Mouse (Mus musculus) embryo, embryonic 10 days (tissue): ENCODE measurements at regions not wholly inside any gene's neighbourhood (a gene's known extent, or its start where the extent isn't known, plus 50 kb on each side); places are given as distances from the start of the nearest gene placed in this dataset.

Experiments used
- DNase-seq: peaks from one replicate; pipeline ENCODE4 v3.0.0-alpha.2; 2015; ENCODE audit warnings: low spot score

DNA sequence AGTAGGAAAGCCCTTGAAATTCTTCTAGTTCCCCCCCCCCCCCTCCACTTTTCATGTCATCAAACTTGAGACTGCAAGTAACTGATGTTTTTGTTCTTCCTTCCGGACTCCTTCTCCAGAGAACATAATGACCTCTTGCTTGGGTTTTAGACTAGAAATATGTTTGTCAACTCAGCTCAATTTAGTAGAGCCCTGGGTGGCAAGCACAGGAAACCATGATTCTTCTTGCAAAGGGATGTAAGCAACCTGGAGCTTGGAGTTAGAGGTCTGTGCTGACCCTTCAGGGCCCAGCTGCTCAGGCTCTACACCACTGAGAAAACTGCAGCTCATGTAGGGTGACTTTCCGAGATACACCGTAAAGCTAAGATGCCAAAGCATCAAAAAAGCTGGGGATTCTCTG lies 127.2 kb upstream of the Meis1 start:
- no peak for DNase-seq

- no peak for DNase-seq
Measured at GRCm38 (mm10) chr11:19151026-19151425, 132.2 kb upstream of the Meis1 start.

GRCm38 (mm10) chr11:19153714-19154113 lies 134.9 kb upstream of the Meis1 start:
- DNase-seq = no peak

GRCm38 (mm10) chr11:19154813-19155616 lies 136.2 kb upstream of the Meis1 start:
- no peak for DNase-seq

GRCm38 (mm10) chr11:19155617-19155983 lies 136.8 kb upstream of the Meis1 start:
- DNase-seq = no peak

- no peak for DNase-seq
Measured at GRCm38 (mm10) chr11:19160227-19160626, 141.4 kb upstream of the Meis1 start.

GRCm38 (mm10) chr11:19160669-19161068 lies 141.9 kb upstream of the Meis1 start:
- DNase-seq = no peak

GRCm38 (mm10) chr11:19170938-19171337 lies 152.2 kb upstream of the Meis1 start:
- no peak for DNase-seq

- no peak for DNase-seq
Measured at GRCm38 (mm10) chr11:19174305-19175017, 155.7 kb upstream of the Meis1 start.

DNA sequence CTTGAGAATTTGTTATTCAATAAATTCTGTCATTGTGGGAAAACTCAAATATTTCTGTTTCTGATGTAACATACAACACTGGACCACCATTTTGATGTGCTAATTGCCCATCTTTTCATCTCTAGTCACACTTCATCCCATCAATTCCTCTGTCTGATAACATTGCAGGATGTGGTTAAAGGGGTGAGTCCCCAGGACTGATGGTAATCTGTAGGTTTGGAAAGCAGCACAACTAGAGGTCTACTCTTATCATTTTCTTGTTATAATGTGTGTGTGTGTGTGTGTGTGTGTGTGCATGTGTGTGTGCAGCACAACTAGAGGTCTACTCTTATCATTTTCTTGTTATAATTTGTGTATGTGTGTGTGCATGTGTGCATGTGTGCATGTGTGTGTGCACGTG lies 160.5 kb upstream of the Meis1 start:
- no peak for DNase-seq

DNA sequence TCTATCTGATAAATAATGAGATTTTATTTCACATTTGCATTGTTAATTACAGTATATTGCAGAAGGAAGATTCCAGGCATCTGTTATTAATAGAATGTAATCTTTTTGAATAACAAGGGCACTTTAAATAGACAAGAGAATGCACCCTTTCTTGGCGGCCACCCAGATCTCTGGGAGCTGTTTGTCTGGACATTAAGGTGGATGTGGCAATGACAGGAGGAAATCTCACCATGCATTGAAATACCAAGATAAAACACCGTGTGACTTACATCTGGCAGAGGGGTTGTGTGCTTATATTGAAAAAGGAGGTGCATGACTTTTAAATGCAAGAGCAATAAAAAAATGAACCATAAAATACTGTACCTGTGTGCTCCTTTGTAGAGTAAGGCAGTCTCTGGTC lies 171.0 kb upstream of the Meis1 start:
- DNase-seq = no peak

DNA sequence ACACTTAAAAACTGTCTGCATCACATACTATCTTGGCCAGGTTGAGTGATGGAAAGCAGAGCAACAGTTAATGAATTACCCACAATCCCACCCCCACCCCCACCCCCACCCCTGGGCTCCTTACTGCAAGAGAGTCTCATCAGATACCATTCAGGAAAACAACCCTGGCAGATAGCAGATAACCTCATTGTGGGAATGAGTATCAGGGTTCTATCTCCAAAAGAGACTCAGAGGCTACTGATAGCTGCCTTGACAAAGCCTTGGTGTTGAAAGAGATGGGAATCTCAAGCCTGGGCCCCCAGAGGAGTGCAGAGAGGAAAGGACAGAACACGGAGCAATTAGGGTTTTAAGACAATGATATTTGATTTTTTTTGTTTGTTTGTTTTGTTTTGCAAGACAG lies 175.7 kb upstream of the Meis1 start:
- DNase-seq = no peak

- no peak for DNase-seq
Measured at GRCm38 (mm10) chr11:19197790-19198189, 179.0 kb upstream of the Meis1 start.

DNA sequence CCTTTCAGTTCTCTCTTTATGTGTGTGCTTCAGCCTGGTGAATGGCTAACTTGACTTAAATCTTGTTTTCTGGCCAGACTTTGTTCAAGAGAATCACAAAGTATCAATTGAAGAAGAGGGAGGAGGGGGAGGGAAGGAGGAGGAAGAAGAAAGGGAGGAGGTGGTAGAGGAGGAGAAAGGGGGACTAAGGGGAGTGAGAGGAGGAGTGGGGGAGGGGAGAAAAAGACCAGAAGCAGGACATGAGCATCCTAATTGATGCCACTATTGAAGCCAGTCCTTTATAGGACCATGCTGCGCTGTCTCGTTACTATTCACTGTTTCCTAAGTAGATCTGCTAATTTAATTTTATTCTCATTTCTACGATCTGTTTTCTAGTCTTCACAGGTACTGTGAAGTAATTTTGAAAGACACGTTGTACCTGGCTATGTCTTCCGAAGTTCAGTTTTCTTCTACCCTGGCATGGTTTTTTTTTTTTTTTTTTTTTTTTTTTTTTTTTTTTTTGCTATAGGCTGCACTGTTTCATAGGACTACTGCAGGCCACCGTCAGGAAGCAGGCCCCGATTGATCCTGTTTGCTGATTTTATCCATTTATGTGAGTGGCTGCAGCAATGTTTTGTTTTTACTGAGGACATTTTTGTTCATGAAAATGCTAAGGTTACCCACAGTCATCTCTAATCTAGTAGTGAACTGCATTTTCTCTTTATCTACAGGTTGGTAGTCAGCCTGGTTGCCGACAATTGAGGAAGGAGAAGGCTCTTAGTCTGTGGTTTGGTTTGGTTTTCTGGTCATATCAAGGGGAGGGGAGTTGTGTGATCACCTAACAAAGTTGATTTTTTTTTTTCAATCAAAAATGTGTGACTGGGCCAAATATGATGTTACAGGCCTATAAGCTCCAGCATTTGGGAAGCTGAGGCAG lies 184.1 kb upstream of the Meis1 start:
- DNase-seq = peak; percentile 61

GRCm38 (mm10) chr11:19203518-19203900 lies 184.7 kb upstream of the Meis1 start:
- DNase-seq = no peak

DNA sequence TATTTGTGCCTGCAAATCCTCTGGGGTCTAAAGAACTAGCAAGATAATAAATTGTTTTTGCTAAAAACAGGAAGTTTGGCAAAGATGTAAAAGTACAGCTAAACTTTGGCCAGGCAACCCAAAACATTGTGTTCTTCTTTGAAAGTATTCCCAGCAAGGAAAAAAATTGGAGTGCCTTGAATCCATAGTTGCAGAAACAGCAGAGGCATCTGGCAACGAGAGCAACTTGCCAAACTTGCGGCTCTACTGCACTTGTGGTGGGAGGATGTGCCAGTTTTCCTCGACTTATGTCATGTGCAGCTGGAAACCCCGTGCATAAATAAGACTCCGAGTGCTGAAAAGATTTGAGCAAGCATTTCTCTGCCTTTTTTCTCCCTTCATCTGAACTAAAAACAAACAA lies 185.2 kb upstream of the Meis1 start:
- no peak for DNase-seq

- DNase-seq = peak; percentile 18
Measured at GRCm38 (mm10) chr11:19204521-19204920, 185.7 kb upstream of the Meis1 start.

- no peak for DNase-seq
Measured at GRCm38 (mm10) chr11:19205174-19205573, 186.4 kb upstream of the Meis1 start.

GRCm38 (mm10) chr11:19219476-19219875 lies 200.7 kb upstream of the Meis1 start:
- DNase-seq = no peak

DNA sequence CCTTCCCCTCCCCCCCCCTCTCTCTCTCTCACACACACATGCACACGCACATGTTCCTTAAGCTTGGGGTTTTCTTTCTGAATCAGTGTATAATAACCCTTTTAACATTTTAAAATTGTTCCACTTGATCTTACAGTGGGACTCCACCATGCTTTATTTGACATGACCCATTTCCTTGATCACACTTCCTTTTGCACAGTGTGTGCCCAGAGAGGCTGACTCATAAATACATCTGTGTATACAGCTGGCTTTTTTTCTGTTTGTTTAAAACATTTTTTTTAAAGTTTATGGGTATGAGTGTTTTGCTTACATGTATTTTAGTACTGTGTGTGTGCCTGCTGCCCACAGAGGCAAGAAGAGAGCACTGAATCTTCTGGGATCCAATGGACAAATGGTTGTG lies 202.7 kb upstream of the Meis1 start:
- DNase-seq = no peak

- DNase-seq = no peak
Measured at GRCm38 (mm10) chr11:19226756-19227155, 208.0 kb upstream of the Meis1 start.

DNA sequence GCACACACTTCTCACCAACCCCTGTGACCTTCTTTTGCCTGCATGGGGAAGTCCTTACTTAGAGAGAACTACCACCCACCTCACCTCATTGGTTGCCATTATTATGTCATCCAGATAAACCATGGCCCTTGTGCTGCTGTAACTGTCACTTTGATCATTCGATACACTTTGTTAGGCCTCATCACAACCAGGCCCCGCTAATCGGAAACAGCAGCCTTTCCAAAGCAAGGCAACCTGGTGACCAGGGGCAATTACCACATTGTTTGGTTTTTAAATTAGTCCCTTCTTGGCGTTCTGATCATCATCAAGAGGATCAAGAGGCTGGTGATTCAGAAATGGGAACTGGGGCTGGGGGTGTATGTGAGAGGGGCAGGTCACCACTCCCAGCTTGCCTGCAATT lies 208.9 kb upstream of the Meis1 start:
- DNase-seq = peak; percentile 59
